Mouse (Mus musculus) heart, adult 2 months (tissue): ENCODE measurements at regions not wholly inside any gene's neighbourhood (a gene's known extent, or its start where the extent isn't known, plus 50 kb on each side); places are given as distances from the start of the nearest gene placed in this dataset.

ENCODE experiments used
- CTCF ChIP-seq: fragments of 200-600 bp; IDR thresholded peaks from 2 replicates; pipeline ENCODE4 v1.8.1; 2022; ENCODE audit warnings: antibody characterized with exemption, mild to moderate bottlenecking, moderate library complexity
- POLR2A ChIP-seq: fragments of 200-500 bp; IDR thresholded peaks from 2 replicates; pipeline ENCODE4 v1.6.1; 2011; ENCODE audit warnings: mild to moderate bottlenecking, low read depth, low read length, control low read depth; ENCODE audit not compliant: insufficient read depth

- TF ChIP-seq POLR2A (no peak), CTCF (no peak)
Measured at GRCm38 (mm10) chr13:47868656-47869055, 392.4 kb upstream of the Id4 start.
